Mouse (Mus musculus): ENCODE data around the gene Xrcc1.
"Not testable (repeated sequence)": the region's sequence is repeated elsewhere in the genome, so short reads cannot be mapped to it uniquely, and the experiment has no call there.

Xrcc1 gene

GRCm38 (mm10) chr7:24605561-24605960 is 59.5 kb downstream of the Xrcc1 start:
- DNase-seq (ENCODE audit: low spot score) = no peak

- DNase-seq (ENCODE audit: low spot score) = no peak
Observed at GRCm38 (mm10) chr7:24606046-24606445, 60.0 kb downstream of the Xrcc1 start.

GRCm38 (mm10) chr7:24608017-24608416 is 61.9 kb downstream of the Xrcc1 start:
- DNase-seq (ENCODE audit: low spot score) = no peak

- no peak for DNase-seq (ENCODE audit: low spot score)
Observed at GRCm38 (mm10) chr7:24608561-24608960, 62.5 kb downstream of the Xrcc1 start.

- DNase-seq (ENCODE audit: low spot score) = no peak
Observed at GRCm38 (mm10) chr7:24610144-24610878, 64.2 kb downstream of the Xrcc1 start, which contains the start of gene Phldb3. Phldb3 (plus strand) TSS chr7:24610763.

GRCm38 (mm10) chr7:24610879-24611494 is 64.9 kb downstream of the Xrcc1 start:
- DNase-seq (ENCODE audit: low spot score) = no peak

- no peak for DNase-seq (ENCODE audit: low spot score)
Observed at GRCm38 (mm10) chr7:24611709-24612108, 65.6 kb downstream of the Xrcc1 start.

- DNase-seq (ENCODE audit: low spot score) = no peak
Observed at GRCm38 (mm10) chr7:24612308-24612910, 66.3 kb downstream of the Xrcc1 start.

GRCm38 (mm10) chr7:24614816-24615215 is 68.7 kb downstream of the Xrcc1 start:
- DNase-seq (ENCODE audit: low spot score) = no peak

GRCm38 (mm10) chr7:24617763-24618162 is 71.7 kb downstream of the Xrcc1 start:
- DNase-seq (ENCODE audit: low spot score) = no peak

- DNase-seq (ENCODE audit: low spot score) = not testable (repeated sequence)
Observed at GRCm38 (mm10) chr7:24618374-24618773, 72.3 kb downstream of the Xrcc1 start.

GRCm38 (mm10) chr7:24619671-24620397 is 73.7 kb downstream of the Xrcc1 start:
- DNase-seq (ENCODE audit: low spot score) = no peak

- no peak for DNase-seq (ENCODE audit: low spot score)
Observed at GRCm38 (mm10) chr7:24621193-24621592, 75.1 kb downstream of the Xrcc1 start.

- DNase-seq (ENCODE audit: low spot score) = no peak
Observed at GRCm38 (mm10) chr7:24622967-24623366, 76.9 kb downstream of the Xrcc1 start.
